ENCODE assay signal across 12 mouse cellular contexts in genomic region chr17:45896142-45896921, GRCm38 (mm10).
DNase-seq lines count a peak whose midpoint lies in the region; ATAC-seq and TF ChIP-seq lines count a peak whose summit lies in the region.
"Had no signal": no experiment of that assay in that cellular context is flagged by ENCODE, and none has a peak within 500 bp of the region (broad histone marks: within the 10 kb centered on the region; RNA-seq: fewer than 3 reads in every experiment).

No protein-coding gene starts in this region.

- H3K9me3 ChIP-seq in embryonic facial prominence, embryonic 14.5 days (ENCODE audit: control insufficient read depth, low read length), result peaks cover 11% of the 10 kb centered on the region; the same call in 1 of the 2 replicates
- 0 out of 2 replicates have a peak, but pooled peaks cover 3% of the 10 kb centered on the region for H3K9me3 ChIP-seq in forebrain, postnatal 0 days (ENCODE audit: low read length)
- H3K9me3 ChIP-seq in midbrain, postnatal 0 days (ENCODE audit: low read length), result no peaks in the 10 kb centered on the region
- no peaks in the 10 kb centered on the region for H3K9me3 ChIP-seq in heart, embryonic 10.5 days

- H3K36me3 ChIP-seq in embryonic facial prominence, embryonic 14.5 days (ENCODE audit: control insufficient read depth, insufficient read depth, low read length), result no peaks in the 10 kb centered on the region
- H3K36me3 ChIP-seq in forebrain, postnatal 0 days (ENCODE audit: insufficient read depth), result no peaks in the 10 kb centered on the region
- no peaks in the 10 kb centered on the region for H3K36me3 ChIP-seq in midbrain, postnatal 0 days (ENCODE audit: insufficient read depth, low read length)
- no peaks in the 10 kb centered on the region for H3K36me3 ChIP-seq in heart, embryonic 10.5 days
- H3K36me3 ChIP-seq: limb, embryonic 12.5 days had no signal

- DNase-seq in left cerebral cortex, postnatal 4 days, result peak; percentile 40
- no peak for DNase-seq in left cerebral cortex, adult 8-10 months (ENCODE audit: low spot score in 2 of 2)
- DNase-seq in embryonic facial prominence, embryonic 14.5 days (ENCODE audit: low spot score), result peak; percentile 70
- DNase-seq in forebrain, postnatal 0 days, result peak; percentile 39
- peak; percentile 73 for DNase-seq in midbrain, postnatal 0 days (ENCODE audit: low spot score)
- DNase-seq in right cerebral cortex, adult 2 months (ENCODE audit: low spot score in 2 of 2), result no peak
- DNase-seq in layer of hippocampus, adult 9-11 months, result no peak
- no peak for DNase-seq in heart, embryonic 10.5 days (ENCODE audit: low spot score)
- DNase-seq: heart, adult 18-20 months; heart, postnatal 36 days had no signal

- peak; percentile 47; the same call in 1 of the 2 replicates for ATAC-seq in embryonic facial prominence, embryonic 14.5 days (ENCODE audit: low read depth)
- ATAC-seq in forebrain, postnatal 0 days, result peak; percentile 79
- ATAC-seq in midbrain, postnatal 0 days (ENCODE audit: low FRiP score), result no peak

- no peak overlapping the region for H3K4me3 ChIP-seq in embryonic facial prominence, embryonic 14.5 days (ENCODE audit: low read depth, low read length)
- no peak overlapping the region for H3K4me3 ChIP-seq in forebrain, postnatal 0 days (ENCODE audit: low read depth, low read length)
- H3K4me3 ChIP-seq in midbrain, postnatal 0 days (ENCODE audit: low read depth, low read length), result no peak overlapping the region
- H3K4me3 ChIP-seq in heart, embryonic 10.5 days, result no peak overlapping the region
- H3K4me3 ChIP-seq: erythroblast, embryonic 14.5 days; limb, embryonic 12.5 days had no signal

- H3K9ac ChIP-seq in embryonic facial prominence, embryonic 14.5 days (ENCODE audit: low read depth, low read length), result no peak overlapping the region
- no peak overlapping the region for H3K9ac ChIP-seq in forebrain, postnatal 0 days
- no peak overlapping the region for H3K9ac ChIP-seq in midbrain, postnatal 0 days (replicated peaks; ENCODE audit: low read length, poor library complexity, severe bottlenecking)
- H3K9ac ChIP-seq: limb, embryonic 12.5 days had no signal

- 60% methylated on average over 12 of the region's 12 CpGs for WGBS in embryonic facial prominence, embryonic 14.5 days
- 30% methylated on average over 12 of the region's 12 CpGs for WGBS in forebrain, postnatal 0 days
- 34% methylated on average over 12 of the region's 12 CpGs for WGBS in midbrain, postnatal 0 days
- WGBS in heart, embryonic 10.5 days, result 60% methylated on average over 12 of the region's 12 CpGs

- no peak for TF ChIP-seq CTCF in forebrain, postnatal 0 days (IDR thresholded peaks at IDR 0.05; ENCODE audit: low read depth)
- no peak for TF ChIP-seq CTCF in midbrain, postnatal 0 days (IDR thresholded peaks at IDR 0.05)

- intact Hi-C loops in left cerebral cortex, postnatal 4 days (cut with DNase I), result no loop called here

- no peak overlapping the region for H3K27ac ChIP-seq in embryonic facial prominence, embryonic 14.5 days (replicated peaks; ENCODE audit: low read depth, low read length)
- no peak overlapping the region for H3K27ac ChIP-seq in forebrain, postnatal 0 days (ENCODE audit: low read depth, low read length)
- no peak overlapping the region for H3K27ac ChIP-seq in midbrain, postnatal 0 days (ENCODE audit: low read depth, low read length)
- no peak overlapping the region for H3K27ac ChIP-seq in heart, embryonic 10.5 days
- H3K27ac ChIP-seq: limb, embryonic 12.5 days had no signal

- H3K27me3 ChIP-seq in embryonic facial prominence, embryonic 14.5 days (replicated peaks; ENCODE audit: control insufficient read depth, insufficient read depth, low read length), result no peaks in the 10 kb centered on the region
- no peaks in the 10 kb centered on the region for H3K27me3 ChIP-seq in forebrain, postnatal 0 days (ENCODE audit: insufficient read depth, low read length)
- no peaks in the 10 kb centered on the region for H3K27me3 ChIP-seq in midbrain, postnatal 0 days (ENCODE audit: insufficient read depth, low read length)
- H3K27me3 ChIP-seq in heart, embryonic 10.5 days (ENCODE audit: insufficient read depth, poor library complexity, severe bottlenecking), result 0 out of 2 replicates have a peak, but pooled peaks cover under 1% of the 10 kb centered on the region
- H3K27me3 ChIP-seq: limb, embryonic 12.5 days had no signal

- peaks cover 7% of the 10 kb centered on the region for H3K4me1 ChIP-seq in embryonic facial prominence, embryonic 14.5 days (ENCODE audit: control insufficient read depth, insufficient read depth, low read length)
- no peaks in the 10 kb centered on the region for H3K4me1 ChIP-seq in forebrain, postnatal 0 days (ENCODE audit: insufficient read depth)
- H3K4me1 ChIP-seq in midbrain, postnatal 0 days (ENCODE audit: insufficient read depth, low read length), result no peaks in the 10 kb centered on the region
- H3K4me1 ChIP-seq in heart, embryonic 10.5 days, result peaks cover 16% of the 10 kb centered on the region

- no peak overlapping the region for H3K4me2 ChIP-seq in embryonic facial prominence, embryonic 14.5 days (ENCODE audit: low read depth, low read length)
- H3K4me2 ChIP-seq in forebrain, postnatal 0 days (ENCODE audit: low read depth), result no peak overlapping the region
- H3K4me2 ChIP-seq in midbrain, postnatal 0 days (ENCODE audit: low read depth, low read length, poor library complexity, severe bottlenecking), result no peak overlapping the region
- H3K4me2 ChIP-seq: limb, embryonic 12.5 days had no signal

Comparison
In these comparisons a context has a peak if more than half of its experiments do, and no peak if none do; other contexts are left out.
1. DNase-seq: peak in left cerebral cortex, postnatal 4 days (single experiment), embryonic facial prominence, embryonic 14.5 days (single experiment), forebrain, postnatal 0 days (single experiment) and midbrain, postnatal 0 days (single experiment); none in left cerebral cortex, adult 8-10 months (0 of 2), right cerebral cortex, adult 2 months (0 of 2), layer of hippocampus, adult 9-11 months (single experiment) and heart, embryonic 10.5 days (single experiment).